Mouse (Mus musculus): ENCODE measurements around the gene Gm4070. TPM values are rescaled to one million over a fixed set of nuclear protein-coding genes. Genes with fewer than 3 reads are reported as not detected.
"Not testable (repeated sequence)": the region's sequence is repeated elsewhere in the genome, so short reads cannot be mapped to it uniquely, and the experiment has no call there.

Gene Gm4070
- 0.26 TPM in 1 of 2 replicates, not detected in the other for polyA plus RNA-seq (2012; rRNA removed)

DNA sequence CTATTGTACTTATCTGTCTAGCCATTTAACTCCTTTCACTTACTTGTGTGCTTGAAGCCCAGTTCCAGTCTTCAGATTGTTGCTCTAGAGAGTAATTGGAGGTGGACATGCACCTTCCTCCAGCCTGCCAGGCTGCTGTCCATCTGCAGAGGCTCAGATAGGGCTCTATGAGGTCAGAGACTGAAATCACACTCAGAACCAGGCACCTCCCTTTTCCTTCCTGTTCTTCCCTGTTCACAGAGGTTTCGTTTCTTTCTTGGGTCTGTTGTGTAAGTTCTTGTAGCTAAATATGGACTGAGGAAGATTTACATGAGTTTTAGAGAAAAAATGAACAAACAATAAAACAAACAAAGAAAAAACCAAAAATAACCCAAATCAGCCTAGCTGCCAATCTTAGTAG lies at the start of gene Gm4070:
Gm4070 (minus strand) TSS at position 156 of the 400 bp plus-strand sequence.
- not testable (repeated sequence) for H3K27ac ChIP-seq (ENCODE audit: control insufficient read depth, insufficient read depth, low read depth, low read length); H3K36me3 ChIP-seq (ENCODE audit: control insufficient read depth, insufficient read depth, low read length); H3K4me3 ChIP-seq (ENCODE audit: control insufficient read depth, low read depth, low read length); H3K4me1 ChIP-seq (ENCODE audit: control insufficient read depth, insufficient read depth, low read length); H3K27me3 ChIP-seq (ENCODE audit: control insufficient read depth, insufficient read depth, low read length)

DNA sequence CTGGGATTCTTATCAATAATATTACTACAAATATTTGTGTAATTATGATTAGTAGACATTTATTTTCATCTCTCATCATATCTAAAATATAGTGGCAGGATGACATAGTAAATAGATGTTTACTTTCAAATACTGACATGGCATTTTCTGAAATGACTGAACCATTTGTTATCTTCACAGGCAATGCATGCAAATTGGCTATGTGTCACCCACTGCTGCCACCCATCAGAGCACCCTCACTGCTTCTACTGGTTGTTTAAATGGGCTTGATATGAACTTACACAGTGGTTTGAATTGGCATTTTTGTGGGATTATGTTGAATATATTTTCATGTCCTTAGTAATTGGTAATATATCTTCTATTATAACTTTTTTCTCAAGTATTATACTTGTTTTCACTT lies 773 bp upstream of the Gm4070 start:
- not testable (repeated sequence) for H3K4me1 ChIP-seq (ENCODE audit: control insufficient read depth, insufficient read depth, low read length); H3K27ac ChIP-seq (ENCODE audit: control insufficient read depth, insufficient read depth, low read depth, low read length); H3K36me3 ChIP-seq (ENCODE audit: control insufficient read depth, insufficient read depth, low read length); H3K27me3 ChIP-seq (ENCODE audit: control insufficient read depth, insufficient read depth, low read length); H3K4me3 ChIP-seq (ENCODE audit: control insufficient read depth, low read depth, low read length)

GRCm38 (mm10) chr7:105952408-105952807 lies 1.4 kb downstream of the Gm4070 start:
- H3K4me1 ChIP-seq (ENCODE audit: control insufficient read depth, insufficient read depth, low read length); H3K27me3 ChIP-seq (ENCODE audit: control insufficient read depth, insufficient read depth, low read length); H3K27ac ChIP-seq (ENCODE audit: control insufficient read depth, insufficient read depth, low read depth, low read length); H3K4me3 ChIP-seq (ENCODE audit: control insufficient read depth, low read depth, low read length); H3K36me3 ChIP-seq (ENCODE audit: control insufficient read depth, insufficient read depth, low read length): not testable (repeated sequence)

GRCm38 (mm10) chr7:105945238-105945637 lies 8.5 kb downstream of the Gm4070 start:
- not testable (repeated sequence) for H3K27ac ChIP-seq (ENCODE audit: control insufficient read depth, insufficient read depth, low read depth, low read length); H3K27me3 ChIP-seq (ENCODE audit: control insufficient read depth, insufficient read depth, low read length); H3K36me3 ChIP-seq (ENCODE audit: control insufficient read depth, insufficient read depth, low read length); H3K4me1 ChIP-seq (ENCODE audit: control insufficient read depth, insufficient read depth, low read length); H3K4me3 ChIP-seq (ENCODE audit: control insufficient read depth, low read depth, low read length)

GRCm38 (mm10) chr7:105932132-105932531 lies 21.6 kb downstream of the Gm4070 start:
- H3K4me3 ChIP-seq (ENCODE audit: control insufficient read depth, low read depth, low read length); H3K27ac ChIP-seq (ENCODE audit: control insufficient read depth, insufficient read depth, low read depth, low read length); H3K36me3 ChIP-seq (ENCODE audit: control insufficient read depth, insufficient read depth, low read length); H3K4me1 ChIP-seq (ENCODE audit: control insufficient read depth, insufficient read depth, low read length); H3K27me3 ChIP-seq (ENCODE audit: control insufficient read depth, insufficient read depth, low read length): not testable (repeated sequence)

DNA sequence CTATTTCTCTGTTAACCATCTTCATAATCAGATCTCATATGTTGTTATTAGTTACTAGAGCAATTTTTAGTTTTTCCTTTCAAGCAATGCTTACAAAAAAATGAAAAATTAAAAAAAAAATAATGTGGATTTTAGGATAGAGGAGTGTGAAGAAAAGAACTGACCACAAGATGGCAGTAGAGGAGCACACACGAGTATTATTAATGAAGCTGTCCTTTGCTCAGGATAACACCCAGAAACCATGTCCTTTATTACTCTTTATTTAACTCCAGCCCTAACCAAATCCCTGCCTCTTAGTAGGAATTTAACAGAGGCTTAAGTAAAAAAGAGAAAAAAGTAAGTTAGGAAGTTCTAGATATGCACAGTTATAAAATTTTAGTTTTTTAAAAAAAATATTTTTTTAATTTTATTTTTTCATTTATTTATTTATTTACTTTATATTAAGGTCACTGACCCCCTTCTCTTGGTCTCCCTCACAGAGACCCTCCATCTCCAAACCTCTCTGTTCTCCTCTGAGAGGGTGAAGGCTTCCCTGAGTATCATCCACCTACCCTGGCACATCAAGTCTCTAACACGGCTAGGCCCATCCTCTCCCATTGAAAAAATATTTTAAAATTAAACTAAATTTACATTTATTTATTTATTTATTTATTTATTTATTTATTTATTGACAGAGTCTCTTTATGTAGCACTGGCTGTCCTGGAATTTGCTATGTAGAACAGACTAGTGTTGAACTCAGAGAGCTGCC lies 70.0 kb downstream of the Gm4070 start:
- H3K27ac ChIP-seq (ENCODE audit: control insufficient read depth, insufficient read depth, low read depth, low read length); H3K4me1 ChIP-seq (ENCODE audit: control insufficient read depth, insufficient read depth, low read length); H3K4me3 ChIP-seq (ENCODE audit: control insufficient read depth, low read depth, low read length); H3K27me3 ChIP-seq (ENCODE audit: control insufficient read depth, insufficient read depth, low read length); H3K36me3 ChIP-seq (ENCODE audit: control insufficient read depth, insufficient read depth, low read length): not testable (repeated sequence)

DNA sequence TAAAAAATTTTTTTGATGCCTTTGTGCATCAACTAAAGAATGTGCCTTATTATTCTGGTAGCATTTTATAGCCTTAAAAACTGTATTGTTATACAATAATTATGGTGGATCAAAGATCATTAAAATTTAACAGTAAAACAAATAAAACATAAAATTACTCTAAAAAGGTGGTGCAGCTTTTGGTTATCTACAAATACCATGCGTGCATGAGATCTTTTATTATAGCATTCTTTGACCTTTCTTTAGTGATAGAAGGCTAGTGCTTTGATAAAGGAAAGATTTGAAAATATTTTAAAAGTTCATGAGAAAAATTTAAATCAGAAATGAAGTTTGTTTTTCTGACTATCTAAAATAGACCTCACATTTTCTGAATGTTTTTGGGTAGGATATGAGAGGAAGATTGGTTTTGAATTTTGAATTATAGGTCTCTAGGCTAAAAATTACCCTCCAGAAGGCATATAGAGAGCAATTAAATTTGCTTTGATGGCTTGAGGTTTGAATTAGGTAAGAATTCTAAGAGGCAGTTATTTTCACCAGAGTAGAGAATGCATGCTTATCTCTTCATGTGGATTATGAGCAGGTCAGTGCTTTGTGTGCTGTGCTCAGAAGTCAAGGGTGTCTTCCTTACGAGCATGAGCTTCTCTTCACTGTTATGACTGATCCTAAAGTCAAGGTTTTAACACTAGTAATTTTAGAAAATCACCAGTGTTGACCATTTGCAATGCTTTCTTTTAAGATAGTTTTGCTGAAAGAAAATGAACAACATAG lies 73.9 kb downstream of the Gm4070 start:
- H3K27me3 ChIP-seq (ENCODE audit: control insufficient read depth, insufficient read depth, low read length); H3K36me3 ChIP-seq (ENCODE audit: control insufficient read depth, insufficient read depth, low read length); H3K27ac ChIP-seq (ENCODE audit: control insufficient read depth, insufficient read depth, low read depth, low read length); H3K4me1 ChIP-seq (ENCODE audit: control insufficient read depth, insufficient read depth, low read length); H3K4me3 ChIP-seq (ENCODE audit: control insufficient read depth, low read depth, low read length): not testable (repeated sequence)

DNA sequence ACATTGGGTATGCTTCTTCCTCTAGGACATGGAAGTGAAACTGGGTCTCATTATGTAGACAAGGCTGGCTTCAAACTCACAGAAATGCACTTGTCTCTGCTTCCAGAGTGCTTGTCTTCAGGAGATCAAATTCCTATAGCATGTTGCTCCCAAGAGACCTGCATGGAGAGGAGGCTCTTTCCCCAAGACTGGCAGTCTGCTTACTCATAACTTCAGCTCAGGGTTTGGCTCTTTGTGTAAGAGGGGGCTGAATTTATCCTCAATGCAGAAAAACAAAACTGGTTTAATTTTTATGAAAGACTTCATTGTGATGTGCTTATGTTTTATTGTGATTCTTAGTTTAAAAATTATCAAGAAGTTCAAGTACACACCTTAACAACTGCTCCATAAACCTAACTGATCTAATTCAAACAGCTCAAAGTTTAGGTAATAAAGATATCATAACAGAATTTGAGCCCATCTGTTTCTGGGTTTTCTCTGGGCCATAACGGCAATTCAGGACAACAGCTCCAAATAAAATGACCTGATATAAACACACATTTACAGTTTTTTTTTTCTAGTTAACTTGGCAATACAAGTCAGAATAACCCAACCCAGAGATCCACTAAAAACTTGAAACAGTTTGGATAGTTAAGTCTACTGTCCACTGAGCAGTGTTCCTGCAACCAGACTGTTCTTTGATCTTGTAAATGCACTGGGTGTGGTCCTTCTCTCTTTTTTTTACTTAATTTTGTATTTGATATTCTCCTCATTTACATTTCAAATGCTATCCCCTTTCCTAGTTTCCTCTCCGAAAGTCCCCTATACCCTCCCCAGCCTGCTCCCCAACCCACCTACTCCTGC lies 97.8 kb downstream of the Gm4070 start:
- not testable (repeated sequence) for H3K36me3 ChIP-seq (ENCODE audit: control insufficient read depth, insufficient read depth, low read length); H3K27ac ChIP-seq (ENCODE audit: control insufficient read depth, insufficient read depth, low read depth, low read length); H3K4me3 ChIP-seq (ENCODE audit: control insufficient read depth, low read depth, low read length)

More for the DNA sequence above, 97.8 kb downstream of the Gm4070 start:
- not testable (repeated sequence) for H3K27me3 ChIP-seq (ENCODE audit: control insufficient read depth, insufficient read depth, low read length); H3K4me1 ChIP-seq (ENCODE audit: control insufficient read depth, insufficient read depth, low read length)

Other genes with a start within 250 kb of the Gm4070 start
- 42.9 and 44.0 TPM in 2 replicates for gene Ilk, start 217.4 kb downstream of the Gm4070 start, polyA plus RNA-seq (2012; rRNA removed)
- gene Rrp8, start 216.6 kb downstream of the Gm4070 start, polyA plus RNA-seq (2012; rRNA removed): 2.1 and 2.4 TPM in 2 replicates
- gene Taf10, start 209.6 kb downstream of the Gm4070 start, polyA plus RNA-seq (2012; rRNA removed): 472 and 503 TPM in 2 replicates
- 9.9 and 10.5 TPM in 2 replicates for gene Tpp1, start 201.7 kb downstream of the Gm4070 start, polyA plus RNA-seq (2012; rRNA removed)
- 3.2 and 5.5 TPM in 2 replicates for gene Dchs1, start 166.3 kb downstream of the Gm4070 start, polyA plus RNA-seq (2012; rRNA removed)
- gene Mrpl17, start 142.9 kb downstream of the Gm4070 start, polyA plus RNA-seq (2012; rRNA removed): 73.3 and 97.2 TPM in 2 replicates